Mouse (Mus musculus) frontal cortex, adult (tissue): ENCODE measurements at regions not wholly inside any gene's neighbourhood (a gene's known extent, or its start where the extent isn't known, plus 50 kb on each side); places are given as distances from the start of the nearest gene placed in this dataset.

Source experiments
- ATAC-seq: cut with Nextera tagmentation; 2 replicates; pipeline ENCODE4 v1.9.2; 2017; ENCODE audit warnings: mild to moderate bottlenecking, moderate library complexity, mixed read lengths; ENCODE audit not compliant: low TSS enrichment

DNA sequence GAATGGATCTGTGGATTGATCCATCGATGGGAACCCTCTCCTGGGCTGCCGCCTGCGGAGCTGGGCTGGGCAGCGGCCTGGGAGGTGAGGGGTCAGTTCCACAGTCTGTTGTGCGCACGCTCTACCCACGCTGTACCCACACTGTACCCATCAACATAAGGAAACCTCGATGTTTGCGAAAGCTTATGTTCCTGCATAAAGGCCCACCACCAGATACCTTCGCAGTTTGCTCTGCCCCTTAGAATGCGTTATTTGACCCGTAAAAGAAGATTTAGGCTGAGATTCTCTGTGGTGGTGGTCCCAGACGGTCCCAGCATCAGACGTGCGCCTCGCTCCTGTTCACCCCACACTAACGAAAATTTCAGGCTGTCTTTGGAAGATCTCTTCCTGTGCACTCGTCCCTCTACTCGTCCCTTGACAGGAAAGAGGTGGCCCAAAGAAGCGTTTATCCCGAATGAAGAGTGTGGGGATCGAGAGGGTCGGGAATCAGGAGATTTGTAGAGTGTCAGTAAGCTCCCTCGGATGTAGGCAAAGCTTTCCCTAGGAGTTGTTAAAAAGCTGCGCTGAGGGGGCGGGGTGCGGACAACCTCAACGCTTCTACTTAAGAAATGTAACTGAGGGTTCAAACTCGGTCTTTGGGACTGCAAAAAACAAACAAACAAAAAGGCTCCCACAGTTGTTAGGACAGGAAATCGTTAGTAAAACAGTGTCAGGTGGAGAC, 123.9 kb downstream of the Tmem161b start:
- ATAC-seq, result no peak

DNA sequence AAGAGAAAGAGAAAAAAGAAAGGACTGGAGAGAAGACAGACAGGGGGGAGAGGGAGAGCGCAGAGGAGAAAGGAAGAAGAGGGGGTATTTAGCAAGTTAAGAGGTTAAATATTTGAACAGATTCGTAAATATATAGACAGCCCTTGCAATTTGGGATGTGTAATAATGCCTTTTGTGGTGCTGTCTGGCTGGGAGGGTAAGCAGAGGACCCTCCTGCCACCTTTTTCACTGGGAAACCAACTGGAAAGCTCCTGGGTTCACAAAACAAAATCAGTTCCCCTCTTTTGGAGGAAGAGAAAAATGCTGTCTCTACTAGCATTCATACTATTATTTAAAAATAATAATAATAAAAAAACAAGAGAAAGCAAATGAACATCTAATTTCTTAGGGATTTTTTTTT, 124.5 kb downstream of the Tmem161b start:
- ATAC-seq, result no peak

DNA sequence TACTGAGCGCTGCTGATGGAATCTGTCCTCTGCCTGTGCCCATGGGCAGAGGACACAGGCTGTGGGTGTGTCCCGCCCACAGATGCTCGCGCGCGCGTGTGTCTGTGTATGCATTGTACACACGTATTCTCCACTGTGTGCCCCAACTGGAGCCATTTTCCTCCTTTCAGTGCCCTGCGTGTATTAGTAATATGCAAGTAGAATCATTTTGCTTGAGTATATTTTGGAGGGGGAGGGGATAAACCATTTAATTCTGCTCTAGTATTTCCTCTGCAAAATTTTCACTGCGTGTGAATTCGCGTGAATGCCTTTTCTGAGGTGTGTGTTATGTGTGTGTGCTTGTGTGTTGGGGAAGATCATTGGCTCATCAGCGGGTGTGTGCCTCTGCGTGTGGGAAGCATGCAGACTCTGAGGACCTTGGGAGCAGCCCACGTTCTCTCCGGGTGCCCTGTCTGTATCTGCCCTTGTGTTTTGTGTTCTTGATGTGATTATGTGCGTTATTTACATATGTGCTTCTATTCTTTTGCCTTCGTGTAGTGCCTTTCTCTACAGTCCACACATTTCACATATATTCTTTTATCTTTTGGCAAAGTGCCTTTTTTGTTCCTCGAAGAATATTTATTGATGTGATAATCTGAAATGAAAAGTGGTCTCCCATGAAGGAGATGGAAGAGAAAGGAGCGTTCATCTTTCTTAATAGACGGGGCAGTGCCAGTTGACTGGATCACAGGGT, 125.3 kb downstream of the Tmem161b start:
- peak; percentile 20; the same call in 1 of the 2 replicates for ATAC-seq

DNA sequence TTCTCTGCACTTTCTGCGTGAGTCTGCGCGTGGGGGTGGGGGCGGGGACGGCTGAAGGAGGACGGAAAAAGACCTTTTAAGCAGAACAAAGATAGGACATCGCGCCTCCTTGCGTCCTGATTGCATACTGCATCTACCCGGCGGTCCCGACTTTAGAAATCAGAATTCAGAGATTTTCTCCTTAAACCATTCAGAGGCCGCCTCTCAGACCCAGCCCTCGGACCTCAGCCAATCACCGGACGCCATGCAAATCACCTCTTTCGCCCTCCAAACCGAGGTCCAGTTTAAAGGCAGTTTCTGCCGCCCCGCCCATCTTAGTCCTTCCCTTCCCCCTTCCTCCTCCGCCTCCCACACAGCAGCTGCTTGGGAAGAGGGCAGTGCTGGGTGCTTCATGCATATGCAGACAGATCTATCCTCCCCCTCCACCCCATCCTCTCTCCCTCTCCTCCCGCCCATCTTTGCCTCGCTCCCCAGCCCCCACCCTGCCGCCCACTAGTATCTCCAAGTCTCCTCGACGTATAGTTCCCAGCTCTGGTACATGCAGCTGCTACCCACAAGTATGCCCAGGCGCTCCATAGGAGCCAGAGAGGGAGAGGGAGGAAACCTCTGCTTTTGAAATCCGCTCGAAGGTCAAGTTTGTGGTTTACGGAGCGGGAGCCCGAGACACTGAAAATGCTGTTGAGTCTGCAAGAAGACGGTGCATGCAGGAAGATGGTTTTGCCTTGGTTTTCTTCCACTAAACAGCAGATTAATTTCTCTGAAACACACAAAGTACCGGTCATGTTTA, 126.0 kb downstream of the Tmem161b start:
- ATAC-seq, result peak; percentile 58

DNA sequence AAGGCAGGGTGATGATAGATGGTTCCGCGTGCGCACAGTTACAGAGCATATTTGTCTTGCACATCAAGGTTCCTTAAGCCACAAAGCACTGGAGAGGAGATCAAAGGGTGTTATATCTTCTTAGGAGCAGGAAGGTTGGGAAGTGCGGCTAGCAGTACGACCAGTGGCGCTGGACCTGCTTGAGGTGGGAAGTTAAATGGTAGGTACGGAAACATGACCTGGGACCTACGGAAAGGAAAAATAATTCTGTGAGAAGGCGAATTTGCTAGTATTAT, 126.5 kb downstream of the Tmem161b start:
- ATAC-seq, result peak; percentile 1; the same call in 1 of the 2 replicates

DNA sequence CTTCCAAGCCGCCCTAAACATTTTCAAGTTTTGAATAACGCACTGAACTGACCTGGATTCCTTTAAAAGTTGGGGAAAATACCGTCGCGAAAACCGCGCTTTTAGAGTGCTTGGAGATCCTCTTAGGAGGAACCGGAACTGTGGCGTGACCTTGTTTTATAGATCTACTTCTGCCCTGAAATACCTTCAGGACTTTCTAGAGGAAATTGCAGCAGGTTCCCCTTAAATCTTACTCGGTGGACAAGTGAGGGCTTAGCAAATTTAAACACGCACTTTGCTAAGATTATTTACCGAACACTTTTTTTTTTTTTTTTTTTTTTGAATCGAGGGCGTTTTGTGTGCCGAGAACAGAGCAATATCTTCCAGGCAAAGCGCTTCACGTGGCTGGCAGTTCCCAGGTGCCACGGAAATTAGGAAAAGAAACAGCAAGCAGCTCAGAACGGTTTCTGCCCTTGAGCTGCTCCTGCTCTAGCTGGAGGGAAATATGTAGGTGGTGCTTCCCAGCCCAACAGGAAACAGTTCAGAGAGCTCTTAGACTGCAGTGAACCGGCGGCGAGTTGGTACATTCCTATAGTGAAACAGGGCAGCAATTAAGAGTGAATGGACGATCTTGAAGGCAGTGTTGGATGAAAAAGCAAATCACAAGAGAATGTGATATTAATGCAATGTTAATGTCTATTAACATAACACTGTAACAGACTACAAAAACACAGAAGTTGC, 127.1 kb downstream of the Tmem161b start:
- ATAC-seq, result peak; percentile 41

DNA sequence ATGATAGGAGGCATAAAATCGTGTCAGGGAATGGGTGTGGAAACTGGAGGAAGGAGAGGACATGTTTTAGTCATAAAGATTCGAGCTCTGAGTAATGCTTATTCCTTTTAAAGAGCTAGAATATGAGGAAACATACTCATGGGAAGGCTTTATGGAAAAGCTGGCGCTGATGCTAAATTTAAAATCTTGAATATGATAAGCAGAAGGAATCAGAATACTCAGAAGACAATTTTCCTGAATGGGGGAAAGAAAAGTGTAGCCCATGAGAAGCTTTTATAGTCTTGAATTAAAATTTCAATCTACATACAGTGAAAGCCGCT, 127.6 kb downstream of the Tmem161b start:
- ATAC-seq, result peak; percentile 46

DNA sequence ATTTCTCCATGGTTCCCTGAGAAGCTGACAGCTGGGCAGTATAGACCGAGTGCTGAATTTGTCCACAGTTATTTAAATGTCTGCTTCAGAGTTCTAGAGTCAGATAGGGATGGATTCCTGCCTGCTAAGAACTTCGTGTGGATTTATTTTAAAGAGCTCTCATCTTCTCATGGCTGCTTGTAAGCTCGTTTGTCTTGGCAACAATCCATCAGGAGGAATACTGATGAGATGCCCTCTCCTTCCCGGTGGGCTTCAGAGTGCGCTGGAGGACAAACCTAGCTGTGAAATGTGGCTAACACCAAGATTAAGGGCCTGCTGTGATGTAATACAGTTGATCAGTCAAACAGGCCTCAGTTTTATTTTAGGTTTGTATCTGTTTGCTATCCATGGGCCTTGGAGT, 128.7 kb downstream of the Tmem161b start:
- no peak for ATAC-seq

DNA sequence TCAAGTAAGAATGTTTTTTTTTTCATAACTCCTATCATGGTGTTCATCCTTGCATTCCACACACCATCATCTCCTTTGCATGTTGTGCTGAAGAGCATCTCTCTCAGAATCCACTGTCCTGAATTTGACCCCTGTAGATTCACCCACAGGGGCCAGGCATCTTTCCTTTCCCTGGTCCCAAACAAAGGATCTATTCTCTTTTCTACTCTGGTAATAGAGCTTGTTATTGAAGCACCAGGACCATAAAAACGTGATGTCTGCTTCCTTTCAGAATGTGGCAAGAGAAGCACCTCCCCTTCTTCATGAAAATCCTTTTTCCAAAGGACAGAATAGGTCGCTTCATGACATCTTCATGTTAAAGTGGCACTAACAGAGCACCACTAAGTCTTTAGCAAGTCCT, 134.4 kb downstream of the Tmem161b start:
- ATAC-seq, result no peak

DNA sequence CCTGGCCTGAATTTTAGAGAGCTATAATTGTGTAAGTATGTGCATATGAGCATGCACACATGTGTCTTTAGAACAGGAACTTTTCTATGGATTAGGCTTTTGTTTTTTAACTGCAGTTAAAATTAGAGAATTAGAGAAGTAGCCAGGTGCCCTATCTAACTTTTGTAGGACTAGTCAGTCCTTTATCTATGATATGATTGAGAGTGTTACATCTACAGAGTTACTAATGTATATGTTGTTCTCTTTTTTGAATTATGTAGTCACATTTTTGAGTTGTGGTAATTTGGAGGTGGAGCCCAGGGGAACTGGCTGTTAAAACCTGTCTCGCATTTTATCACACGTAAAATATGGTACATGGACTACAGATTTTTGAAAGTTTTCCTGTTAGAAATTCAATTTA, 138.4 kb downstream of the Tmem161b start:
- ATAC-seq, result no peak

DNA sequence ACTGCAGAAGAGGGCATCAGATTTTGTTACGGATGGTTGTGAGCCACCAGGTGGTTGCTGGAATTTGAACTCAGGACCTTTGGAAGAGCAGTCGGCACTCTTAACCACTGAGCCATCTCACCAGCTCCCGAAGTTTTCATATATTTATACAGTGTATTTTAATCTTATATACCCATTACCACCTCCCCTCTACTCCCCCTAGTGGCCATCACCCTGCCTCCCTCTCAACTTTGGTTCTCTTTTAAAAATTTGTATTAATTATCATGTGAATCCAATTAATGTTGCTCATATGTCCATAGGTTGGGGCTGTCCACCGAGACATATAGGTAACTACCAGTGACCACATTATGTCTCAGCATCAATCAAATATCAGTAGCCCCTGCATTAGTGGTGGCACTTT, 142.0 kb downstream of the Tmem161b start:
- ATAC-seq, result no peak

DNA sequence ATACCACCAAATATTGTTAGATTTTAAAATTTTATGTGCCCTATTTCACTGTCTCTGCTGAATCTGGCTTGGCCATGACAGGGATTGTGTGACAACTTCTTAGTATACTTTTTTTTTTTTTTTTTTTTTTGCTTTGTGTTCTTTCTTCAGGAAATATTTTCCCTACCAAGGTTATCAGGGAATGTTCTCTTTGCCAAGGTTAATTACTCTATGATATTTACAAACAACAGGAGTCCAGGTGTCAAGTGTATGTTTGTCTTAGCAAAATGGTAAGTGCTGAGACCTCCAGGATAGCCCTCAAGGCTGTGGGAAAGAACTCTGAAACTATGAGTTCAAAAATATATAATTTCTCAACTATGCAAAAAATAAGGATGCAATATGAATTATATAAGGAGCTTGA, 143.4 kb downstream of the Tmem161b start:
- no peak for ATAC-seq

DNA sequence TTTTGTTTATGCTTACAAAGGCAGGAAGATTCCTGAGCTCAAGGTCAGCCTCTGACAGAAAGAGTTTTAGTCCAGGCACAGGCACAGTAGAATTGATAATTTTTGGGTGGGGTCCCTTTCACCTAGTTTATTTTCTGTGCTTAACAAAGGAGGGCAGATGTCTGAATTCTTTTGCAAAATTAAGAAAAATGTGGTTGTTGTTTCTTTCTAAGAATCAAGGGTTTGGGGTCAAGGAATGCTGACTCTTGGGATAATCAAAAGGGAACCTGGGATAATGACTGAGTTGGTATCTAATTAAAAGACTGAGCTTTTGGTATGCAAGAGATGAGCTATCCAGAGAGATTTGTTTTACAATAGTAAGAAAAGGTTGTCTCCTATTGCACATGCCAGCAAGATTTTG, 143.9 kb downstream of the Tmem161b start:
- no peak for ATAC-seq

DNA sequence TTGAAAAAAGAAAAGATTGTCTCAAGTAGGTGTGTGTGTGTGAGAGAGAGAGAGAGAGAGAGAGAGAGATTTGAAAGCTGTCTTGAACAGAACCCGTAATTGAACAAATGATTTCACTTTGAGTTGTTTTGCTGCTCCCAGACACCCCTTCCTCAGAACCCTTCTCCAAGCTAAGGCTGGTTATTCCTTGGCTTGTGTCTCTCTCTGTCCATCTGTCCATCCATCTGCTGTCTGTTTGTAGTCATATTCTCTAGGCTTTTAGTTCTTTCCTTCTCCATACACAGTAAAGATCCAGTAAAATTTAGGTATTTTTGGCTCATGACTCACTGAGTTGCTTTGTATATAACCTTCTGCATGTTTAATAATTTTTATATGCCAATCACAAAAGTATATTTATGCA, 144.7 kb downstream of the Tmem161b start:
- ATAC-seq, result no peak

DNA sequence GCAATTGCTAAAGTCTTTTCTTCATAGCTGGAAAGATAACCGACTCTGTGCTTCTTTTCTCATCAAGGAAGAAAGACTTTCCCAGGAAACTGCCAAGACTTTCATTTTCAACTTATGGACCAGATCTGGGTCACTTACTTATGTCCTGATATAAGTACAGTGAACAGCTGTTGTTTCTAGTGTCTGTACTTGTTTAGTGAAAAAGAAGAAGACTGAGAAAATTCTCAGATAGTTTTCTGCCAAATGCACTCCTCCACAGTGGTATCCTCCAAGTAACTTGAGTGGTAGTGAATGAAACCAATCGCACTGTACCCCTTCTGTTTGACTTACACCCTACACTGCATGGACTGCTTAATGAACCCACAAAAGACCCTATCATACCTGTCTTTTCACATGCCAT, 146.1 kb downstream of the Tmem161b start:
- ATAC-seq, result peak; percentile 99

DNA sequence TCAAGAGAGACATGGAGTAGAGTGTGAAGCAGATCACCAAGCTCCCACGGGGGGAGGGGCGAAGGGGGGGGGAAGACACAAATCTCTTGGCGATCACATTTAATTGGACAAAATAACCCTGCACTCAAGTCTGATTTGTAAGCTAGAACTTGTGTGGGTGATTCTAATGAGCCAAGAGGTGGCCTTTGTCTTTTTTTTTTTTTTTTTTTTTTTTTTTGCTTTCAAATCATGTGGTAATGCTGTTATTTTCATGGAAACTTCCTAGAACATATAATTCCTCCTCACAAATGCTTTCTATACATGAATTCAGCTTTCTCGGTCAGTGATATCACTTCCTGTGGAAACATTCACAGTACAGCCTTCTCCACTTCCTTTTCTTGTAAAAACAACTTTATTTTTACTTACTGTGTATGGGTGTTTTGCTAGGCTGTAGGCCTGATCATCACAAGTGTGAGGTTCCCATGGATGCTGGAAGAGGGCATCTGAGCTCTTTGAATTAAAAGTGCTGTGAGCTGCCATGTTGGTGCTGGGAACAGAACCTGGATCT, 152.7 kb downstream of the Tmem161b start:
- no peak for ATAC-seq

DNA sequence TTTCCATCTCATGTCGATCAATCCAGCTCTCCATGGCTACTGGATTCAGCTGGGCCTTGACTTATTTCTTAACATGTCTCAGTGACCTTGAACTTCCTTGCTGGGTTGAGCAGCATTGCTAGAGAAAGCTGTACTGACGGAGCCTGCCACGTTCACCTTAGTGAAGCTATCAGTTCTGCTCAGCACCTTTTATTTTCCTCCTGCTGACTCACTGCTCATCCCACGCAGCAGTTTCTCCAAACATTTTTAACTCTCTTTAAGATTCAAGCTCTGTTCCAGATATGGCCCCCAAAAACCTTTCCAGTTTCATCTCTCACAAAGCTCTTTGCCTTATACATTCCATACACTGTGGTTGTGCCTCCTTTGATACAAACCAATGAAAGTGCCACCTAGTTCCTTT, 153.8 kb downstream of the Tmem161b start:
- ATAC-seq, result peak; percentile 96

DNA sequence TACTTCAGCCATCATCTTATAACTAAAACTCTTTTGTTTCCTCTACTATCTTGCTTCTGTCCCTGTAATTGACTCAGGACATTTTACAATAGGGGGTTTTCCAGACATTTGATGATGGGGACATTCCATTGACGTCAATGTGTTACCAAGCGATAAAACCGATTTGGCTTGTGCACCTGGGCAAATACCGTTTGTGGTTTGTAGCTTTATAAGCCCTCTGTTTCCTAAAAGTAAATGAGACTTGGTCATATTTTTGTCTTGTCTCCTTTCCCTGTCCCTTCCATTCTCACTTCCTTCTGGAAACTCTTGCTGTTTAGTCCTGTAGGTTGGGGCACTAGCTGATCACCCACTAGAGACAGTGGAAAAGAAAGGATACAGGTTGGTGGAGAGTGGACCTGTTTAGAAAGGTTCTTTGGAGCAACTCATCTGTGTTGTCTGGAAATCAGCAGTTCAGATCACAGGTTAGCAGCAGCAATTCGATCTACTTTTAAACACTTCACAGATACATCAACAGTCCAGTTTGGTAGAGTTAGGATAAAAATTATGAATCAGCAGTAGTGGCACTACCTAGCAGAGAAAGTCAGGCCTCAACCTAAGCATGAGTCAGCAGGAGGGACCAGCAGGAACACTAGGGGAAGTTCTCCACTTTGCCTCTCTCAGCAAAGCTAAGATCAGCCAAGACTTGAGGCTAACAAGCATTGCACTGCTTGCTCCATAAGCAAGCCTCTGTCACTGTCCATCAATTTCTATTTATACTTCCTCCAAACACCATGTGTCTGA, 156.6 kb downstream of the Tmem161b start:
- ATAC-seq, result no peak

DNA sequence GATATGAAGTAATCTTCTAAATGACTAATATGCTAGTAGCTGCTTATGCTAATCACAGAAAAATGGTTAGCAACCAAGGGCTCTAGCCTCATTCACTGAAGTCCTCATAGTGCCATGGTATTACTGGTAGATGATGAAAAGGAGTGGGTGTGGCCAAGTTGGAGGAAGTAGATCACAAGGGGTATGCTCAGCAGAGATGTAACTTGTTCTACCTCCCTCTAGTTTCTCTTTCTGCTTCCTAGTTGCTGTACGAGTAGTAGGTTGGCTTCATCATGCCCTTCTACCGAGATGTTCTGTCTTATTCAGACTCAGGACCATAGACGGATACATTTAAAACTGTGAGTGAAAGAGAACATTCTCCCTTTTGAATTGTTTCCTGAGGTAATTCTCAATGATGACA, 169.5 kb downstream of the Tmem161b start:
- ATAC-seq, result no peak

DNA sequence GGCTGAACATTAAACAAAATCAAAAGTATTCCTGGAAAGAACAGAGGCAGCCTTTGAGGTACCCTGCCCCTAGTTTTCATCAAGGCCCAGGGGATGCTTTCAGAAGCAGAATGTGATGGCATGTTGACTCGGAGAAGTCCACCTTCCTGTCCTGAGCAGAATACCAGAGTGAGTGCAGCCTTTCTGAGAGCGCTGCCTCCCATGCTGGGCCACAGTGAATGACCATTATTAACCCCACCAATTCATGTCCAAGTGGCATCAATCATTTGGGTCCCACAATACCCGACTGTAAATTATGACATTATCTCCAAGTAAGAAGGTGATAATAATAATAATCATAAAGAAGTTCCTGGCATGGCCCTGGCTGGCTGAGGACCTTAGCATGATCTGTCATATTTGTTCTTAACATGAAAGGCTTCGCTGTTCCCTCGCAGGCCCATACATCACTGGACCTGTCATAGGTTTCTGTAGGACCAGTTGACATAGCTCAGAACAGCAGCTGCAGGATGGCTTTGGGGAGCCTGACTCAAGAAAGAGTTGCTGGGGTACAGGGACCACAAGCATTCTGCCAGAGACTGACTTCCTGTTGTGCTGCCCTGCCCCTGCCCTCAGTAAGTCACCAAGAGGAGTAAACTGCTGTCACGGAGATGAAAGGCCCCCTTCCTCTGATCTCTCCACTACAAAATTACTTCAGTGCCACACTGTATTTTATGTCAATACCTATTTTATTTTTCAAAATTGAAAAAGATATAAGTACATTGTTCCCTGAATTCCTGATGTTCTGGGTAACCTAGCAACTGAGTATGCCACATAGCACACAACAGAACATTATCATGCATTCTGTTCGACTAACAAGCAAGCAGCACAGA, 176.6 kb downstream of the Tmem161b start:
- ATAC-seq, result peak; percentile 29; the same call in 1 of the 2 replicates
